Mouse (Mus musculus): ENCODE measurements around the gene Slc9a3. TPM values are rescaled to one million over a fixed set of nuclear protein-coding genes. Genes with fewer than 3 reads are reported as not detected.

Slc9a3 gene
- polyA plus RNA-seq (2015; fragmentation: Nextera tagmentation; extraction: Ambion mirVana): not detected in 2 replicates

- Histone ChIP-seq H3K4me3 (ENCODE audit: low read depth, low read length) (no peak within 1 kb of the TSS; the same call in 1 of the 2 replicates), H3K9ac (replicated peaks; ENCODE audit: low read depth) (no peak within 1 kb of the TSS), H3K4me1 (ENCODE audit: insufficient read depth, low read depth, low read length) (no peaks in the 10 kb centered on the region), H3K9me3 (ENCODE audit: low read length) (no peaks in the 10 kb centered on the region), H3K4me2 (replicated peaks; ENCODE audit: low read depth, low read length) (peak within 1 kb of the TSS; percentile 46), H3K36me3 (ENCODE audit: insufficient read depth, low read length) (no peaks in the 10 kb centered on the region), H3K27me3 (replicated peaks; ENCODE audit: insufficient read depth, low read length) (peaks cover 17% of the 10 kb centered on the region; the same call in 1 of the 2 replicates), H3K27ac (ENCODE audit: low read length) (no peak within 1 kb of the TSS)
- 2% methylated on average over 31 of the region's 35 CpGs for WGBS
- TF ChIP-seq EP300 (IDR thresholded peaks at IDR 0.05) (no peak), CTCF (IDR thresholded peaks at IDR 0.05) (no peak)
- no peak for DNase-seq (ENCODE audit: low spot score)
- ATAC-seq: 0 out of 2 replicates have a peak, but pooled peaks have one; percentile 14
Measured at GRCm38 (mm10) chr13:74121141-74121602, at the start of gene Slc9a3. Gene Slc9a3, plus strand, starts transcription at chr13:74121457.

GRCm38 (mm10) chr13:74071714-74072113 is 49.5 kb upstream of the Slc9a3 start:
- 62% methylated on average over 3 of the region's 3 CpGs for WGBS
- DNase-seq (ENCODE audit: low spot score) (no peak), ATAC-seq (no peak)
- Histone ChIP-seq H3K9me3 (ENCODE audit: low read length) (no peaks in the 10 kb centered on the region), H3K9ac (replicated peaks; ENCODE audit: low read depth) (no peak overlapping the region), H3K4me3 (ENCODE audit: low read depth, low read length) (no peak overlapping the region), H3K27me3 (replicated peaks; ENCODE audit: insufficient read depth, low read length) (no peaks in the 10 kb centered on the region), H3K36me3 (ENCODE audit: insufficient read depth, low read length) (no peaks in the 10 kb centered on the region), H3K4me1 (ENCODE audit: insufficient read depth, low read depth, low read length) (no peaks in the 10 kb centered on the region), H3K4me2 (replicated peaks; ENCODE audit: low read depth, low read length) (no peak overlapping the region), H3K27ac (ENCODE audit: low read length) (no peak overlapping the region)
- TF ChIP-seq CTCF (IDR thresholded peaks at IDR 0.05) (no peak), EP300 (IDR thresholded peaks at IDR 0.05) (no peak)

GRCm38 (mm10) chr13:74073369-74073768 is 47.9 kb upstream of the Slc9a3 start:
- Histone ChIP-seq H3K27ac (ENCODE audit: low read length) (no peak overlapping the region), H3K9me3 (ENCODE audit: low read length) (no peaks in the 10 kb centered on the region), H3K4me2 (replicated peaks; ENCODE audit: low read depth, low read length) (no peak overlapping the region), H3K4me3 (ENCODE audit: low read depth, low read length) (no peak overlapping the region), H3K4me1 (ENCODE audit: insufficient read depth, low read depth, low read length) (no peaks in the 10 kb centered on the region), H3K36me3 (ENCODE audit: insufficient read depth, low read length) (no peaks in the 10 kb centered on the region), H3K27me3 (replicated peaks; ENCODE audit: insufficient read depth, low read length) (no peaks in the 10 kb centered on the region), H3K9ac (replicated peaks; ENCODE audit: low read depth) (no peak overlapping the region)
- ATAC-seq (no peak), DNase-seq (ENCODE audit: low spot score) (no peak)
- TF ChIP-seq CTCF (IDR thresholded peaks at IDR 0.05) (no peak), EP300 (IDR thresholded peaks at IDR 0.05) (no peak)
- 84% methylated on average over 7 of the region's 7 CpGs for WGBS

- Histone ChIP-seq H3K9ac (replicated peaks; ENCODE audit: low read depth) (no peak overlapping the region), H3K9me3 (ENCODE audit: low read length) (no peaks in the 10 kb centered on the region), H3K4me2 (replicated peaks; ENCODE audit: low read depth, low read length) (no peak overlapping the region), H3K27ac (ENCODE audit: low read length) (no peak overlapping the region), H3K4me1 (ENCODE audit: insufficient read depth, low read depth, low read length) (no peaks in the 10 kb centered on the region), H3K27me3 (replicated peaks; ENCODE audit: insufficient read depth, low read length) (no peaks in the 10 kb centered on the region), H3K36me3 (ENCODE audit: insufficient read depth, low read length) (no peaks in the 10 kb centered on the region), H3K4me3 (ENCODE audit: low read depth, low read length) (no peak overlapping the region)
- TF ChIP-seq EP300 (IDR thresholded peaks at IDR 0.05): no peak
- TF ChIP-seq CTCF (IDR thresholded peaks at IDR 0.05): no peak
- ATAC-seq (peak; percentile 64), DNase-seq (ENCODE audit: low spot score) (peak; percentile 56)
- 43% methylated on average over 3 of the region's 3 CpGs for WGBS
Measured at GRCm38 (mm10) chr13:74090265-74090664, 31.0 kb upstream of the Slc9a3 start.

GRCm38 (mm10) chr13:74095936-74096335 is 25.3 kb upstream of the Slc9a3 start:
- Histone ChIP-seq H3K4me2 (replicated peaks; ENCODE audit: low read depth, low read length) (no peak overlapping the region), H3K4me1 (ENCODE audit: insufficient read depth, low read depth, low read length) (no peaks in the 10 kb centered on the region), H3K36me3 (ENCODE audit: insufficient read depth, low read length) (no peaks in the 10 kb centered on the region), H3K27me3 (replicated peaks; ENCODE audit: insufficient read depth, low read length) (no peaks in the 10 kb centered on the region), H3K9me3 (ENCODE audit: low read length) (no peaks in the 10 kb centered on the region), H3K4me3 (ENCODE audit: low read depth, low read length) (no peak overlapping the region), H3K9ac (replicated peaks; ENCODE audit: low read depth) (no peak overlapping the region), H3K27ac (ENCODE audit: low read length) (no peak overlapping the region)
- TF ChIP-seq EP300 (IDR thresholded peaks at IDR 0.05) (no peak), CTCF (IDR thresholded peaks at IDR 0.05) (no peak)
- WGBS: 40% methylated on average over 2 of the region's 2 CpGs
- no peak for ATAC-seq
- peak; percentile 14 for DNase-seq (ENCODE audit: low spot score)

- no peak overlapping the region for H3K9ac ChIP-seq (replicated peaks; ENCODE audit: low read depth)
- TF ChIP-seq EP300 (IDR thresholded peaks at IDR 0.05) (no peak), CTCF (IDR thresholded peaks at IDR 0.05) (peak; percentile 78)
- no peak overlapping the region for H3K4me2 ChIP-seq (replicated peaks; ENCODE audit: low read depth, low read length)
- ATAC-seq (peak; percentile 84), DNase-seq (ENCODE audit: low spot score) (peak; percentile 77)
- H3K4me1 ChIP-seq (ENCODE audit: insufficient read depth, low read depth, low read length): no peaks in the 10 kb centered on the region
- no peaks in the 10 kb centered on the region for H3K9me3 ChIP-seq (ENCODE audit: low read length)
- no peaks in the 10 kb centered on the region for H3K27me3 ChIP-seq (replicated peaks; ENCODE audit: insufficient read depth, low read length)
- no peak overlapping the region for H3K27ac ChIP-seq (ENCODE audit: low read length)
- no peaks in the 10 kb centered on the region for H3K36me3 ChIP-seq (ENCODE audit: insufficient read depth, low read length)
- H3K4me3 ChIP-seq (ENCODE audit: low read depth, low read length): no peak overlapping the region
- WGBS: 43% methylated on average over 2 of the region's 2 CpGs
Measured at GRCm38 (mm10) chr13:74096715-74097363, 24.4 kb upstream of the Slc9a3 start.
